Mouse (Mus musculus) frontal cortex, adult (tissue): ENCODE results near the gene Gm8857.
"Not testable (repeated sequence)": the region's sequence is repeated elsewhere in the genome, so short reads cannot be mapped to it uniquely, and the experiment has no call there.

Source experiments
- ATAC-seq: cut with Nextera tagmentation; 2 replicates; pipeline ENCODE4 v1.9.2; 2017; ENCODE audit warnings: mild to moderate bottlenecking, moderate library complexity, mixed read lengths; ENCODE audit not compliant: low TSS enrichment

Gm8857 gene

GRCm38 (mm10) chr5:10947505-10947904 lies at the start of gene Gm8857, which contains the start of gene Gm8871:
Gene Gm8857 (plus strand): TSS chr5:10947807.
Gene Gm8871 (plus strand): TSS chr5:10947805.
- not testable (repeated sequence) for ATAC-seq

GRCm38 (mm10) chr5:10953512-10953911 lies 5.9 kb downstream of the Gm8857 start:
- ATAC-seq, result not testable (repeated sequence)

GRCm38 (mm10) chr5:10958057-10958456 lies 10.4 kb downstream of the Gm8857 start:
- ATAC-seq, result not testable (repeated sequence)
